Mouse (Mus musculus) leukemia stem cell, adult 10-12 weeks (primary cell): ENCODE results near the gene Efcab14. TPM values are rescaled to one million over a fixed set of nuclear protein-coding genes. Genes with fewer than 3 reads are reported as not detected.

Experiments used
- polyA plus RNA-seq: library from polyadenylated mRNA; stranded (reverse); fragments of >175 nt; gene quantifications from 2 replicates; pipeline ENCODE4 v1.2.3, GENCODE M21; 2012; ENCODE audit warnings: low replicate concordance

The Efcab14 gene
- polyA plus RNA-seq = 14.8 and 29.5 TPM in 2 replicates

DNA sequence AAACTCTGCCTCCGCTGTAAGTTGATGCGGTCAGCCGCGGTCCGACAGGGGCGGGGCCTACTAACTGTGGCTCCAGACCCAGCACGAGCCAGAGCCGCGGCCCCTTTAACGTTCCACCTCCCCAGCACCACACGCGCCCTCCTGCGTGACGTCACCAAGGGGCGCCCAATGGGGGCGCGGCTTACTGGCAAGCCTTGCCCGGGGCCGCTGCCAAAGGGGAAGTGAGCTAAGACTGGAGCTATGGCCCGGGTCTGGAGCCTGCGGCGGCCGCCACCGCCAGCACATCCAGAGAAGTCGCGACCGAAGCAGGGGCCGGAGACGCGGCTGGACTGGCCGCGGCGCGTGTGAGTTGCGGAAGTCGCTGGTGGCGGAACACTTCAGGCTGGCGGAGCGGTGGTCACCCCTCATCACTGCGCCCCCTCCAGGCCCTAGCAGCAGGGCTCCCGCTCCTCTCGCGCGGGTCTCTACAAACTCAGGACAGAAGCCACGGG lies at the start of gene Efcab14:
Efcab14 (plus strand) TSS at position 194 of the 491 bp plus-strand sequence.

DNA sequence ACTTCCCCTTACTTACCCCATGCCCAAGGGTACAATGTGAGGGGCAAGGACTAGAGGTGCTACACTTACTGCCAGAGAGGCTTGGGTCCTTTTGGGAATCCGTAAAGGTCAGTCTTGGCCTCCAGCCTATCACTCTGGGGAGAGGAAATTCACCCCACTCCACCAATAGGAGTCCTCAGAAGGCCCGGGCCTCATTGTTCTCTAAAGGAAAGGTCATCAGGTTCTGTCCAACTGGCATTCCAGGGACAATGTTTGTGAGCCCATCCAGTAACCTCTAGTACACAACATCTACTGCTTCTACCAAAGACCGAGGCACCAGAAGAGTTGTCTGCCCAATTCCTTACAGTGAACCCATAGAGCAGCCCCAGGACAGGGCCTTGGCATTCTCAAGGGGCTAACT lies 43.4 kb downstream of the Efcab14 start, which contains the start of gene Tex38:
Tex38 (minus strand) TSS at position 101 of the 400 bp plus-strand sequence.

DNA sequence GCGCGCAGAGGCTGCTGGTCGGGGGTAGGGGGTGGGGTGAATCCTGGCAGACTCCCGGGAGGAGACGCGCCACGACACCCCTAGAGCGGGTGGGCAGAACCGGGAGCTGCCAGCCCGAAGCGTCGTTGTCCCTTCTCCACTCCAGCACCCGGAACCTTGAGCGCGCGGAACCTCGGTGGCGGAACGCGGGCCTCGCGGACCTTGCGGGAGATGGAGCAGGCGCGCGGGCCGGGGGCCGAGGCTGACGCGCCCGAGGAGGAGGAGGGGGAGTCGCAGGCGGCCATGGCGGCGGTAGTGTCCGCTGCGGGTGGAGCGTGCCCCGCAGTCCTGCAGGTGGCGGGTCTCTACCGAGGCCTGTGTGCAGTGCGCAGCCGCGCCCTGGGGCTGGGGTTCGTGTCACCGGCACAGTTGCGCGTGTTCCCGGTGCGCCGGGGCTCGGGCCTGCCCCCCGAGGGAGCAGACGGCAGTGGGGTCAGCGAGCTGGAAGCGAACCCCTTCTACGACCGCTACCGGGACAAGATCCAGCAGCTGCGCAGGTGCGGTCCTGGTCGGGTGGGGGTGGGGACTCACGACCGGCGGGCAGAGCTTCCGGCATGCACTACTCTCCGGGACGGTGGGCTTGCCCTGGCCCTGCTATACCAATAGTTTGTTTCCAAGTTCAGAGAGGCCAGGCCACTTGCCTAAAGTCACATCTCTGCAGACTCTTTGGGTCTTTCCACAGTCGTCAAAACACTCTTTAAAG lies 47.4 kb downstream of the Efcab14 start, which contains the start of gene Atpaf1:
Atpaf1 (plus strand) TSS at position 44 of the 742 bp plus-strand sequence.

Other genes starting within 250 kb of the Efcab14 start
- not detected in 2 replicates for gene Cyp4a14, start 241.6 kb upstream of the Efcab14 start, polyA plus RNA-seq
- gene Cyp4a10, start 219.5 kb upstream of the Efcab14 start, polyA plus RNA-seq = not detected in 2 replicates
- gene Cyp4a31, start 174.1 kb upstream of the Efcab14 start, polyA plus RNA-seq = not detected in 2 replicates
- not detected in 2 replicates for gene Cyp4a32, start 136.8 kb upstream of the Efcab14 start, polyA plus RNA-seq
- gene Cyp4b1, start 90.0 kb upstream of the Efcab14 start, polyA plus RNA-seq = 1.5 TPM in 1 of 2 replicates, not detected in the other
- not detected in 2 replicates for gene Tex38, start 43.3 kb downstream of the Efcab14 start, polyA plus RNA-seq
- gene Atpaf1, start 47.1 kb downstream of the Efcab14 start, polyA plus RNA-seq = 10.3 and 13.7 TPM in 2 replicates
- gene Mob3c, start 90.3 kb downstream of the Efcab14 start, polyA plus RNA-seq = 11.1 and 14.7 TPM in 2 replicates
- 22.0 and 87.7 TPM in 2 replicates for gene Mknk1, start 101.5 kb downstream of the Efcab14 start, polyA plus RNA-seq
- not detected in 2 replicates for gene Kncn, start 146.7 kb downstream of the Efcab14 start, polyA plus RNA-seq
- not detected in 2 replicates for gene 6430628N08Rik, start 152.9 kb downstream of the Efcab14 start, polyA plus RNA-seq
- not detected in 2 replicates for gene Dmbx1, start 202.2 kb downstream of the Efcab14 start, polyA plus RNA-seq